ENCODE assay signal across 7 mouse cellular contexts in the genomic region with DNA sequence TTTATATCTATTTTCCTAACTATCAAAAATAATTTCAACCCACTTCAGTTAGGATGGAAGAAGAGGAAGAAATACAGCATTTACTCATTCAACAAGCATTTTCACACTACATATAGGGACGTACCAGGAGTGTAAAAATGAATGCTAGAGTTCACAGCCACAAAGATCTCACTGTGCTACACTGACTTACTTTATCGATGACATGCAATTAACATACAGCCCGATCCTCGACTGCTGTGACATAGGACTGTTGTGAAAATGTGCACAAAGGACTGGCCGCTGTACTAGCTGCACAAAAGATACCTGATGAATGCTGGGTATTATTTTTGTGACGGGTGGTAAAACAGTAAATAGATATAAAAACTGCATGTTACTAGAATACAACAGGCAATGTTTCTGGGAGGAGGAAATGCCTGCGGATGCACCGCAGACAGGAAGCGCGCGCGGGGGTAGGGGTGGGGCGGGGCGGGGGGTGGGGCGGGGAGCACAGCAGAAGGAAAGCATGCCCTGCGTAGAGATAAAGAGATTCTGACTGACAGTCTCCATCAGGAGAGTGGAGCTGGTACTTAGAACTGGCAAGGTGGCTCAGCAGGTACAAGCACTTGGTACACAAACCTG. TPM values are rescaled to one million over a fixed set of nuclear protein-coding genes. Genes with fewer than 3 reads are reported as not detected.
DNase-seq lines count a peak whose midpoint lies in the region; ATAC-seq and TF ChIP-seq lines count a peak whose summit lies in the region.

No protein-coding gene starts in this region.

- DNase-seq in G1E (ENCODE audit: low spot score): peak; percentile 80
- DNase-seq in hindbrain, embryonic 11.5 days (ENCODE audit: low spot score): no peak
- no peak for DNase-seq in cerebellum, adult 9-11 months
- no peak for DNase-seq in left cerebral cortex, adult 9 months (ENCODE audit: low spot score in 2 of 2)
- no peak for DNase-seq in frontal cortex, adult 2 months (ENCODE audit: extremely low spot score in 1 of 2, low spot score in 1 of 2)

- 1% methylated on average over 16 of the region's 16 CpGs for WGBS in bone marrow, adult 2 months
- 58% methylated on average over 16 of the region's 16 CpGs for WGBS in hindbrain, embryonic 11.5 days

- H3K9me3 ChIP-seq in G1E (replicated peaks): no peaks in the 10 kb centered on the region
- no peaks in the 10 kb centered on the region for H3K9me3 ChIP-seq in hindbrain, embryonic 11.5 days (ENCODE audit: control insufficient read depth, low read length)

- H3K4me3 ChIP-seq in G1E (ENCODE audit: low read depth, low read length): peak overlapping the region; percentile 63; the same call in 1 of the 2 replicates
- peak overlapping the region; percentile 57 for H3K4me3 ChIP-seq in bone marrow, adult 2 months (replicated peaks; ENCODE audit: control insufficient read depth, low read depth, low read length)
- no peak overlapping the region for H3K4me3 ChIP-seq in hindbrain, embryonic 11.5 days (ENCODE audit: low read depth, low read length)

- H3K4me2 ChIP-seq in hindbrain, embryonic 11.5 days (replicated peaks; ENCODE audit: low read depth, low read length): no peak overlapping the region

- H3K27me3 ChIP-seq in G1E (ENCODE audit: insufficient read depth, low read length): no peaks in the 10 kb centered on the region
- no peaks in the 10 kb centered on the region for H3K27me3 ChIP-seq in hindbrain, embryonic 11.5 days (ENCODE audit: control insufficient read depth, insufficient read depth, low read length)

- no peak overlapping the region; the same call in 1 of the 2 replicates for H3K27ac ChIP-seq in bone marrow, adult 2 months (ENCODE audit: control insufficient read depth, insufficient read depth, low read depth, low read length, poor library complexity)
- no peak overlapping the region for H3K27ac ChIP-seq in hindbrain, embryonic 11.5 days (ENCODE audit: low read depth, low read length)

- no peak for TF ChIP-seq POLR2A in bone marrow, adult 2 months (IDR thresholded peaks at IDR 0.05; ENCODE audit: borderline replicate concordance, control insufficient read depth, low read depth, low read length)

- peaks cover 27% of the 10 kb centered on the region for H3K4me1 ChIP-seq in G1E (ENCODE audit: insufficient read depth, low read depth, low read length)
- H3K4me1 ChIP-seq in bone marrow, adult 2 months (ENCODE audit: control insufficient read depth, insufficient read depth, low read length): peaks cover 4% of the 10 kb centered on the region
- H3K4me1 ChIP-seq in hindbrain, embryonic 11.5 days (replicated peaks; ENCODE audit: control insufficient read depth, insufficient read depth, low read length): no peaks in the 10 kb centered on the region

- ATAC-seq in G1E (ENCODE audit: extremely low read depth, insufficient number of reproducible peaks, low FRiP score, poor library complexity, severe bottlenecking): peak; percentile 74
- peak; percentile 40; the same call in 1 of the 2 replicates for ATAC-seq in hindbrain, embryonic 11.5 days (ENCODE audit: low FRiP score)
- ATAC-seq in megakaryocyte progenitor cell, adult 5-6 weeks (replicated peaks; ENCODE audit: poor library complexity): peak; percentile 80

- H3K9ac ChIP-seq in hindbrain, embryonic 11.5 days (ENCODE audit: low read depth, low read length): no peak overlapping the region

- H3K36me3 ChIP-seq in G1E (replicated peaks): peaks cover 34% of the 10 kb centered on the region
- no peaks in the 10 kb centered on the region for H3K36me3 ChIP-seq in hindbrain, embryonic 11.5 days (ENCODE audit: control insufficient read depth, insufficient read depth, low read length)

- TF ChIP-seq CTCF in G1E (IDR thresholded peaks at IDR 0.05; ENCODE audit: low read depth, low read length): no peak
- TF ChIP-seq CTCF in bone marrow, adult 2 months (IDR thresholded peaks at IDR 0.05; ENCODE audit: control insufficient read depth, insufficient read depth, low read length): no peak

RNA-seq across cellular contexts. Expression of a gene that starts 29.6 kb away (rescaled TPM):
- total RNA-seq in G1E (2014; fragmentation: Nextera tagmentation): not detected in 2 replicates
- total RNA-seq in G1E (2017): not detected in 2 replicates
- 0.07 TPM in 1 of 2 replicates, not detected in the other for polyA plus RNA-seq in G1E (2012)
- 53.6 and 73.5 TPM in 2 replicates for polyA plus RNA-seq in bone marrow, adult 2 months (2011; ENCODE audit: insufficient read depth, insufficient read length, low replicate concordance, missing spikeins)
- polyA plus RNA-seq in hindbrain, embryonic 11.5 days (2014; fragmentation: Nextera tagmentation; extraction: Ambion mirVana): 33.0 and 41.9 TPM in 2 replicates
- 183 and 199 TPM in 2 replicates for total RNA-seq in megakaryocyte progenitor cell, adult 5-6 weeks (2015)
- 212 and 243 TPM in 2 replicates for total RNA-seq in megakaryocyte progenitor cell, adult 5-6 weeks (2017)
- polyA plus RNA-seq in frontal cortex, adult 2 months (2012; rRNA removed): 88.9 and 107 TPM in 2 replicates

RNA-seq across cellular contexts. Expression of a gene that starts 59.5 kb away (rescaled TPM):
- 62.5 and 72.7 TPM in 2 replicates for total RNA-seq in G1E (2014; fragmentation: Nextera tagmentation)
- total RNA-seq in G1E (2017): 26.2 and 29.6 TPM in 2 replicates
- 23.8 and 34.4 TPM in 2 replicates for polyA plus RNA-seq in G1E (2012)
- 18.1 and 20.7 TPM in 2 replicates for polyA plus RNA-seq in bone marrow, adult 2 months (2011; ENCODE audit: insufficient read depth, insufficient read length, low replicate concordance, missing spikeins)
- 37.0 and 39.5 TPM in 2 replicates for polyA plus RNA-seq in hindbrain, embryonic 11.5 days (2014; fragmentation: Nextera tagmentation; extraction: Ambion mirVana)
- total RNA-seq in megakaryocyte progenitor cell, adult 5-6 weeks (2015): 65.7 and 71.2 TPM in 2 replicates
- 30.7 and 49.9 TPM in 2 replicates for total RNA-seq in megakaryocyte progenitor cell, adult 5-6 weeks (2017)
- polyA plus RNA-seq in frontal cortex, adult 2 months (2012; rRNA removed): 8.9 and 9.3 TPM in 2 replicates

Comparison
In these comparisons a context has a peak if more than half of its experiments do, and no peak if none do; other contexts are left out.
1. RNA of a gene that starts 29.6 kb away (polyA plus RNA-seq): 88.9 to 107 TPM in frontal cortex, adult 2 months, 53.6 to 73.5 TPM in bone marrow, adult 2 months and 33.0 to 41.9 TPM in hindbrain, embryonic 11.5 days; 0.07 TPM in G1E; every median in the first group is over 10 times any median in the second.
2. Peak in every context shown above with its lines, with median percentiles within 50 percentile points of each other: ATAC-seq.